Mouse (Mus musculus): ENCODE measurements around the gene Slf2.
A peak's percentile ranks its signal among the peaks of the same experiment; 100 is the strongest.

Slf2 gene

DNA sequence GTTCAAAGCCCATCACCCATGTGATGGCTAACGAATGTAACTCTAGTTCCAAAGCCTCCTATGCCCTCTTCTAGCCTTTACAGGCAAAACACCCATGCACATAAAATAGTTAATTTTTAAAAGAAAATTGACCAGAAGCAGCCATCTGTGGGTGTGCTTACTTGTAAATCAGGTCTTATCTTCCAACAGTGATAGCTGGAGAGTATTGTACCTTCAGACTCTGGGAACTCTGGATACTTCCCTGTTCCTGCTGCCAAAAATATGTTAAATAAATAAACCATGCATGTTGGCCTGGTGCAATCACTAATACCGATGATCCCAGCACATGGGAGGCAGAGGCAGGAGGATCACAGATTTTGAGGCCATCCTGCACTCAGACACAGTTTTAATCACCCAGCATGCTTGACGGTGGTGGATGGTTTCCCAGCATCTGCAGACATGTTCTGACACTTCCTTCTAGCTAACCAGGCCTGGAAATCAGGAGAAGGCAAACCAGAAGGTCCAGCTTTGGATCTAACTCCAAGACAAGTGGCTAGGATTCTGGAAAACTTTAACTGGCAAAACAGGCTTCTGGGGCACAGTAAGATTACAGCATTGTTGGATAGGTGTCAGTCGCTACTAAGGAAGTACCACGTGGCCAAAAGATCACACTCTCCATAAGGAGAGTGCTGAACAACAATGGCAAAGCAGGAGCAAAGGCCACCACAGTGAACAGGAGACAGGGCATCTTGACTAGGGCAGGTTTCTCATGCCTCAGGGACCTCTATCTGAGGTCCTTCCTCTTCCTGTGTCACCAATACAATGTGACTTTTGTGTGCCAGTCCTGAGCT lies 54.4 kb downstream of the Slf2 start:
- no peak for DNase-seq

GRCm38 (mm10) chr19:44987004-44987403 lies 56.1 kb downstream of the Slf2 start:
- DNase-seq: no peak

DNA sequence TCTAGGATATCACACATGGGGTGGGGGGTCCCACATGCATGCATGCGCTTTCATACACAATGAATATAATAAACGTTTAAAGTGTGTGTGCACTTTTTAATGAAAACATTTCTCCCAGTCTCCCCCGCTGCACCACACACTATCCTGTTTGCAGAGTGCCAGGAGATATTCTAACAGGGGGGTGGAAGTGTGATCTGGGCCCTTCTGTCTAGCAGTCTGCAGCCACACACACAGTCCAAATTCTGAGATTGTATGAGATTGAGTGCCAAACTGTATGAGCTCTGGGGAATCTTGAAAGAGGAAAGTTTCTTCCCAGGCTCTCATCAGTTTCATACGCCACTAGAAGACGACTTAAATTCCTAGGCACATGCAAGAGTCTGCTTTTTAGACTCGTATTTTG lies 56.9 kb downstream of the Slf2 start:
- DNase-seq: no peak

DNA sequence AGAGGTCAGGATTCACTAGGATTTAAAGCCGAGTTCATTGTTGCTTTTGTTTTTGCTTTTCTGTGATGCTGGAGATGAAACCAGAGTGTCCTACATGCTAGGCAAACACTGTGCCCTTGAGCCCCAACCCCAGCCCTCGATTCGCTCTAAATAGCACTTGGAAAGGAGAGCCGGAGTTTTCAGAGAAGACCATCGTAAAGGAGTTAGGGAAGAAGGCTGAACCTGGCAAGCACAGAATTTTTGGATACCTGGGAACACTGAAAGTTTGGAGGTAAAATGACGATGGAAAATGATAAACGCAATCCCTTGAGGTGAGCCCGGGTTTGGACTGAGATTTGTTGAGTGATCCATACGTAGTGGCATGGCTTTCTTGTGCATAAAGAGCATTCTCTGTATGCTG lies 57.4 kb downstream of the Slf2 start:
- DNase-seq: no peak

- peak; percentile 66 to 76 for DNase-seq
Measured at GRCm38 (mm10) chr19:44988831-44989566, 58.0 kb downstream of the Slf2 start, which contains the start of gene Sema4g. Gene Sema4g (plus strand): TSS chr19:44989101.

DNA sequence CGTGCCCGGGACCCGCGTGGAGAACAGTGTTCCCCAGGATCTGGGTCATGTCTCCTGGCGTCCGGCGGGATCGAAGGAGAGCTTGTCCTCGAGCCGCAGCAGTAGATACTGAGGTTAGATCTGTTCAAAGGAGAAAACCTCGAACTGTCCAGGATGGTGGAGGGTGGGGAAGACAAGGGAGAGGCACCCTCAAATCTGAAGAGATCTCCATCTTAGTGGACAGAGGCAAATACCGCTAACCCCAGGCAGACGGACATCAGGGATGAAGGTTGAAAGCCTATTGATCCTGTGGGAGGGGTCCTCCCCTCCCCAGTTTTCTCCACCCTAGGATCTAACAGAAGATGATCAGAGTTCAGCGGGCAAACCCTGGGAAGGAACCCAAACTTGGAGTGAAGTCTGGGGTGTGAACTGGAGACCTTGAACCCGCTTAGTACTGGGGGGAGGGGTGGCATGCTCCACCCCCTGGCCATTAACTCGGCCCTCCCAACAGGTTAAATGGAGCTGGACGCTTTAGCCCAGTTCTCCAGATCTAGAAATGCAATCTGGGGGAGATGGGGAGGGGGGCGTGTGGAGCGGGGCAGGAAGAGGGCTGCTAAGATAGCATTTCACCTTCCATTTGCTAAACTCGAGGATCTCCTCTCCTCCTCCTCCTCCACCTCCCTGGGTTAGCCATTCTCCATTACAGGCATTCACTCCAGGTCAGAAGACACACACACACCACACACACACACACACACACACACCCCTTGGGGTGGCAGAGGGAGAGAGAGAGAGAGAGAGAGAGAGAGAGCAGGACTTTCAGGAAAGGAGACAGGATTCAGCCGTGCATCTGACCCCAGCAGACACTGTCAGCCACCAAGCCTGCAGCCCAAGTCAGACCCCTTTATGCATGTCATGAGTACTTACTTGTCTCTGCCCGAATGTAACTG lies 58.9 kb downstream of the Slf2 start:
- DNase-seq: peak; percentile 40 to 59

DNA sequence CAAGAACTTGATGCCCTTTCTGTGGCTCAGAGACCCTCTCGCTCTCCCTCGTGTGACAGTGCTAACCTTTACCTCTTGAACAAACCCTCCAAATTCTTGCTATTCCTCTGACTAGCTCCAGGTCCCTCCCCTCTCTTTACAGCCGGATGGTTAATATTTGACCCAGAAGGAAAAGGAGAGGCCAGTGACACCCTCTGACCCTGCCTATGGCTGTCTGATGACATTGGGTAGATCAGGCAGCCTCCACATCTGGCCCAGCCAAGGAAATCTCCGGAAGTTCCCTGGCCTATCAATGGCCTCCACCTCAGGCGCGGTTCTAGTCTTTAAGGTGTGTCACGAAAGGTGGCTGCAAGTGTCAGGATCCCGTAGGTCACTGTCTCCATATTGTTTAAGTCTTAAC lies 60.1 kb downstream of the Slf2 start:
- DNase-seq: peak in 1 of 2 experiments; percentile 21

- peak in 1 of 2 experiments; percentile 24 for DNase-seq
Measured at GRCm38 (mm10) chr19:44992246-44992645, 61.3 kb downstream of the Slf2 start.

DNA sequence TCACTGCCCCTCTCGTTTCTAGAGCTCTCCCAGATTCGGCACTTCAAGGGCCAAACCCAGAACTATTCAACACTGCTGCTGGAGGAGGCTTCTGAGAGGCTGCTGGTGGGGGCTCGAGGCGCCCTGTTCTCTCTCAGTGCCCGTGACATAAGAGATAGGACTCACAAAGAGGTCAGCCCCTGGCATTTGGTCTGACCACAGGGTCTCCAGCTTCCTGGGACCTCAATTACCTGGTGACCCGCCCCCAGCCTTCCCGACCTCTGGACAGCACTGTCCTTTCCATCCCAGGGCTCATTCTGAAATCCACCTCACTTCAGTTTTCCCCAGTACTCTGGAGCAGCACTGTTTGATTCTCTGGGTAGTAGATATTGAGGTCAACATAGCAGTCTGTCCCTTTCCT lies 61.8 kb downstream of the Slf2 start:
- no peak for DNase-seq

GRCm38 (mm10) chr19:44997786-44998185 lies 66.8 kb downstream of the Slf2 start:
- DNase-seq: no peak

- no peak for DNase-seq
Measured at GRCm38 (mm10) chr19:44999647-45000046, 68.7 kb downstream of the Slf2 start.

DNA sequence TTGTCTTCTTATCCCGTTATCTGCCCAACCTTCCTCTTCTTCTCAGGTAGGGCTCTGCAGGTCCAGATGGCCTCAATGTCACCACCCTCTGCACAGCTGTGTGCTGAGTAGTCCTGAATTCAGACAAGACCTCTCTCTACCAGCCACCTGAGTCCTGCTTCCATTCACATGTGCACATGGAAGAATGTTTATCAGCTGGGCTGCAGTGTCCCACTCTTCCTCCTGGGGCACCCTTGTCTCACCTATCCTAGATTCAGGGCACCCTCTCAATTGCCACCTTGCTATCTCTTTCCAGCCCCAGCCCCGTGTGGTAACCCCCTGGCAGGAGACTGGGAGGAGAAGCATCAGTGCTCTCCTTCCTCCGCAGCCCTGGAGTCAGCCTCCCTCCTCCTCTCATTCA lies 71.3 kb downstream of the Slf2 start:
- DNase-seq: peak in 1 of 2 experiments; percentile 35

GRCm38 (mm10) chr19:45003740-45004516 lies 73.0 kb downstream of the Slf2 start:
- DNase-seq: no peak

DNA sequence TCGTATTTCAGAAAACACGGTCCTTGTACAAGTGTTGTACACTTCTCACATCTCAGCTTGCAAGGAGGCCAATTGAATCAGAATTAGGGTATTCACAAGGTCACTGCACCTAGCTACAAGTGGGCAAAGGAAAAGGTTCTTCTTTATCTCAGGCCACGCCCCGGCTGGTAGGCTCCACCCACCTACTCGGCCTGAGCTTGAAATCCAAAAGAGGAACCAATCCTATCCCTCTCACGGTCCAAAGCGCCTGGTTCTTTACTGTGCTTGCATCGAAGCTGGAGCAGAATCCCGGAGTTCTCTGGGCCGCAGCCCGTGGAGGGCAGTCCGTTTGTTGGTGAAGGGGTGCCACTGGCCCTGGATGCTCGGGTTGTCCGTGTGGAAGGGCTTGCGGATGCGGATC lies 74.5 kb downstream of the Slf2 start, which contains the start of gene Twnk:
Twnk (plus strand) TSS at position 220 of the 400 bp plus-strand sequence.
- DNase-seq: peak; percentile 76 to 82

GRCm38 (mm10) chr19:45005957-45006712 lies 75.2 kb downstream of the Slf2 start, which contains the start of gene Mrpl43:
Gene Mrpl43 (minus strand): TSS chr19:45006442.
- DNase-seq: peak; percentile 99

DNA sequence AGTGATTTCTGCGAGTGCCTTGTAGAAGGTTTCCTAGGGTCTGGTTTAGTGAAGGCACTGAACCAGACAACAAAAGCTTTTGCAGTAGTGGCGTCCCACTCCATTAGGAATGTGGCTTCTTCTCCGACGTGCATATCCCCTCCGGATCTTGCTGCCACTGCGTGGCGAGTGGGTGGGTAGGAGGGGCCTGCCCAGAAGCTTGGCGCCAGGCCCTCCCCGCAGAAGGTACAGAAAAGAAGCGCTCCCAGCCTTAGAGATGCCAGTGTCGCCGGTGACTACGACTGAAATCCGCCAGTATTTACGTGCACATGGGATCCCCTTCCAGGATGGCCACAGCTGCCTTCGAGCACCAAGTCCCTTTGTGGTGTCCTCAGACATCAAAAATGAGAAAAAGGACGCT lies 76.1 kb downstream of the Slf2 start:
- peak in 1 of 2 experiments; percentile 24 for DNase-seq

- peak; percentile 29 for DNase-seq
Measured at GRCm38 (mm10) chr19:45007425-45008191, 76.7 kb downstream of the Slf2 start.

- DNase-seq: no peak
Measured at GRCm38 (mm10) chr19:45010646-45011045, 79.7 kb downstream of the Slf2 start.

DNA sequence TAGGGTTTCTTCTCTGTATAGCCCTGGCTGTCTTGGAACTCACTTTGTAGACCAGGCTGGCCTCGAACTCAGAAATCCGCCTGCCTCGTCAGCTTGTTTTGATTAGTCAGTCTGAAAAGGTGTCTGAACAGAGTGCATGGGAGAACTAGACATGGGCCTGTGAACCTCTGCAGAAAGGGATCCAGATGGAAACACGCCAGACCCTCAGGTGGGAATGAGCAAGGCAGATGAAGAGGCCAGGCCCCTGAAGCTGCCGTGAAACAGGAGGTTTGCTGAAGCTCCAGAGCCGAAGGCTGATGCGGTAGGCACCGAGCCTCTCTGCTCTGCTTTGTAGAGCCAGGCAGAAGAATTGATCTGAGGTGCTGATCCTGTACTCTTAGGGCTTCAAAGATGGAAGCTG lies 81.3 kb downstream of the Slf2 start:
- DNase-seq: no peak

DNA sequence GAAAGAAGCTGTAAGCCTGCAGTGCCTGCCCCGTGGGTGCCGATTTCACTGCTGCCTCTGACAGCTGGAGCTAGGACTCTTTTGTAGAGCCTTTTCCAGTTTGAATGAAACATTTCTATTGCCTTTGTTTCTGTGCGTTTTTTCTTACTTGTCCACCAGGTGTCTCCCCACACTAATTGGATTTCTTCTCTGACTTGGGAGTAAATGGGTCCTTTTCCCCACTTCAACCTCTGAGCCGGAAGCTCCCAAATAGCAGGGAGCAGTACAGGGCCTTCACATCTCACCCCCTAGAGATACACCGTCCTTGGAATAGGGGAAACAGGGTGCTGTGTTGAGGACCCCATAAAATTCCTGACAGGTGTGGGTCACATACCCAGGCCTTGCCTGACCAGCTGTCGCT lies 81.7 kb downstream of the Slf2 start:
- peak in 1 of 2 experiments; percentile 35 for DNase-seq

All from kidney, postnatal 4 days (tissue).